Mouse (Mus musculus) thymus, adult 2 months (tissue): ENCODE measurements around the gene Gpr84. TPM values are rescaled to one million over a fixed set of nuclear protein-coding genes. Genes with fewer than 3 reads are reported as not detected.

ENCODE experiments used
- DNase-seq: peaks from one replicate; pipeline ENCODE4 v3.0.0; 2021
- H3K27ac ChIP-seq: fragments of 200-500 bp; 2 replicates; pipeline ENCODE4 v1.5.1; 2012; ENCODE audit warnings: low read length, control low read depth; ENCODE audit not compliant: control insufficient read depth, insufficient read depth
- H3K27me3 ChIP-seq: fragments of 200-500 bp; 2 replicates; pipeline ENCODE4 v1.6.1; 2012; ENCODE audit warnings: mild to moderate bottlenecking, low read length, moderate library complexity, mixed read lengths; ENCODE audit not compliant: control insufficient read depth, insufficient read depth
- H3K36me3 ChIP-seq: fragments of 200-500 bp; 2 replicates; pipeline ENCODE4 v1.6.1; 2012; ENCODE audit warnings: mild to moderate bottlenecking, low read length, moderate library complexity; ENCODE audit not compliant: control insufficient read depth, insufficient read depth
- H3K4me1 ChIP-seq: fragments of 200-500 bp; replicated peaks from 2 replicates; pipeline ENCODE4 v1.6.1; 2012; ENCODE audit warnings: low read length; ENCODE audit not compliant: control insufficient read depth, insufficient read depth
- H3K4me3 ChIP-seq: fragments of 200-500 bp; 2 replicates; pipeline ENCODE4 v1.5.1; 2012; ENCODE audit warnings: mild to moderate bottlenecking, low read length, control low read depth, moderate library complexity; ENCODE audit not compliant: control insufficient read depth, insufficient read depth
- CTCF ChIP-seq: fragments of 200-500 bp; IDR thresholded peaks from 2 replicates; pipeline ENCODE4 v1.5.1; 2012; ENCODE audit warnings: mild to moderate bottlenecking, control low read depth, low read length, moderate library complexity, borderline replicate concordance; ENCODE audit not compliant: control insufficient read depth, poor library complexity, insufficient read depth; ENCODE audit errors: extremely low read depth
- POLR2A ChIP-seq: fragments of 200-500 bp; IDR thresholded peaks from 2 replicates; pipeline ENCODE4 v1.6.1; 2012; ENCODE audit warnings: mild to moderate bottlenecking, low read length, control low read depth, moderate library complexity; ENCODE audit not compliant: control insufficient read depth, poor library complexity, insufficient read depth; ENCODE audit errors: extremely low read depth
- WGBS: fragments of 180-500 bp; shearing (Covaris S2); methylation state at CpG from one replicate; pipeline ENCODE4 v1.1.7; 2018; 5-methylcytosine and 5-hydroxymethylcytosine counted together
- polyA plus RNA-seq: library from polyadenylated mRNA; depleted of rRNA; stranded (reverse); fragments of >200 nt; gene quantifications from 2 replicates; pipeline ENCODE4 v1.2.3, GENCODE M21; 2012; rRNA removed

Gene Gpr84
- 0.28 and 0.45 TPM in 2 replicates for polyA plus RNA-seq

GRCm38 (mm10) chr15:103310365-103310910 lies at the start of gene Gpr84:
Gpr84 (minus strand) TSS chr15:103310612.
- Histone ChIP-seq H3K4me3 (no peak within 1 kb of the TSS), H3K27ac (no peak within 1 kb of the TSS)
- WGBS = 14% methylated on average over 6 of the region's 6 CpGs

GRCm38 (mm10) chr15:103359869-103360602 lies 49.6 kb upstream of the Gpr84 start:
- TF ChIP-seq POLR2A = no peak
- no peak for TF ChIP-seq CTCF
- 94% methylated on average over 5 of the region's 5 CpGs for WGBS
- Histone ChIP-seq H3K36me3 (no peaks in the 10 kb centered on the region), H3K4me3 (no peak overlapping the region), H3K27ac (no peak overlapping the region), H3K27me3 (no peaks in the 10 kb centered on the region), H3K4me1 (peaks cover 24% of the 10 kb centered on the region)
- no peak for DNase-seq

More at GRCm38 (mm10) chr15:103310365-103310910, at the start of gene Gpr84:
- H3K36me3 ChIP-seq = no peaks in the 10 kb centered on the region
- no peaks in the 10 kb centered on the region for H3K27me3 ChIP-seq
- TF ChIP-seq POLR2A (no peak), CTCF (no peak)
- peaks cover 5% of the 10 kb centered on the region for H3K4me1 ChIP-seq
- DNase-seq = no peak

GRCm38 (mm10) chr15:103359122-103359510 lies 48.7 kb upstream of the Gpr84 start:
- 100% methylated on average over 1 of the region's 1 CpGs for WGBS
- no peaks in the 10 kb centered on the region for H3K27me3 ChIP-seq
- H3K27ac ChIP-seq = no peak overlapping the region
- peaks cover 16% of the 10 kb centered on the region for H3K4me1 ChIP-seq
- no peaks in the 10 kb centered on the region for H3K36me3 ChIP-seq
- no peak overlapping the region for H3K4me3 ChIP-seq
- TF ChIP-seq CTCF (no peak), POLR2A (no peak)
- DNase-seq = no peak

- no peaks in the 10 kb centered on the region for H3K27me3 ChIP-seq
- no peak overlapping the region for H3K4me3 ChIP-seq
- WGBS = 67% methylated on average over 4 of the region's 4 CpGs
- no peaks in the 10 kb centered on the region for H3K36me3 ChIP-seq
- peaks cover 15% of the 10 kb centered on the region for H3K4me1 ChIP-seq
- no peak overlapping the region for H3K27ac ChIP-seq
- TF ChIP-seq CTCF (no peak), POLR2A (no peak)
- no peak for DNase-seq
Observed at GRCm38 (mm10) chr15:103358278-103359121, 48.1 kb upstream of the Gpr84 start.

- Histone ChIP-seq H3K4me1 (peaks cover 15% of the 10 kb centered on the region), H3K27me3 (no peaks in the 10 kb centered on the region), H3K36me3 (no peaks in the 10 kb centered on the region), H3K4me3 (no peak overlapping the region), H3K27ac (no peak overlapping the region)
- DNase-seq = no peak
- 91% methylated on average over 4 of the region's 4 CpGs for WGBS
- no peak for TF ChIP-seq POLR2A
- no peak for TF ChIP-seq CTCF
Observed at GRCm38 (mm10) chr15:103357817-103358216, 47.4 kb upstream of the Gpr84 start.

GRCm38 (mm10) chr15:103356130-103356529 lies 45.7 kb upstream of the Gpr84 start:
- no peak for TF ChIP-seq POLR2A
- TF ChIP-seq CTCF = no peak
- Histone ChIP-seq H3K27ac (no peak overlapping the region), H3K4me1 (peaks cover 8% of the 10 kb centered on the region), H3K27me3 (no peaks in the 10 kb centered on the region), H3K36me3 (no peaks in the 10 kb centered on the region), H3K4me3 (no peak overlapping the region)
- DNase-seq = no peak
- WGBS = 47% methylated on average over 4 of the region's 4 CpGs
